Mouse (Mus musculus) forebrain, embryonic 16.5 days (tissue): Measurements from ENCODE around the gene Atxn3. TPM values are rescaled to one million over a fixed set of nuclear protein-coding genes. Genes with fewer than 3 reads are reported as not detected.

Source experiments
- ATAC-seq: fragments of 200-750 bp; cut with Nextera tagmentation; 2 replicates; pipeline ENCODE4 v1.8.0; 2017; ENCODE audit warnings: mild to moderate bottlenecking, moderate library complexity
- H3K27ac ChIP-seq: fragments of 300-500 bp; sonication (generic); 2 replicates; pipeline ENCODE4 v1.5.1; 2014; ENCODE audit warnings: low read length, control low read depth
- H3K27me3 ChIP-seq: fragments of 300-500 bp; sonication (generic); replicated peaks from 2 replicates; pipeline ENCODE4 v1.6.1; 2014; ENCODE audit warnings: low read length; ENCODE audit not compliant: control insufficient read depth, insufficient read depth
- H3K36me3 ChIP-seq: fragments of 300-500 bp; sonication (generic); 2 replicates; pipeline ENCODE4 v1.6.1; 2014; ENCODE audit not compliant: control insufficient read depth, insufficient read depth
- H3K4me1 ChIP-seq: fragments of 300-500 bp; sonication (generic); replicated peaks from 2 replicates; pipeline ENCODE4 v1.6.1; 2014; ENCODE audit warnings: low read length; ENCODE audit not compliant: control insufficient read depth, insufficient read depth
- H3K4me2 ChIP-seq: fragments of 300-500 bp; sonication (generic); 2 replicates; pipeline ENCODE4 v1.6.1; 2014; ENCODE audit warnings: mild to moderate bottlenecking, low read length, control low read depth
- H3K4me3 ChIP-seq: fragments of 300-500 bp; sonication (generic); replicated peaks from 2 replicates; pipeline ENCODE4 v1.5.1; 2014; ENCODE audit warnings: mild to moderate bottlenecking, low read length, control low read depth
- H3K9ac ChIP-seq: fragments of 300-500 bp; sonication (generic); replicated peaks from 2 replicates; pipeline ENCODE4 v1.6.1; 2014; ENCODE audit warnings: low read depth, low read length, control low read depth
- H3K9me3 ChIP-seq: fragments of 300-500 bp; sonication (generic); 2 replicates; pipeline ENCODE4 v1.6.1; 2016; ENCODE audit warnings: low read length; ENCODE audit not compliant: control insufficient read depth
- WGBS: fragments of 180-500 bp; shearing (Covaris S2); extraction: QIAGEN DNeasy Blood & Tissue Kit; methylation state at CpG from one replicate; pipeline ENCODE4 v1.1.7; 2014; 5-methylcytosine and 5-hydroxymethylcytosine counted together
- polyA plus RNA-seq: library from polyadenylated mRNA; unstranded; fragments of >200 nt; fragmentation: Nextera tagmentation; extraction: Ambion mirVana; gene quantifications from 2 replicates; pipeline ENCODE4 v1.2.1, GENCODE M21; 2015

The Atxn3 gene
- polyA plus RNA-seq, 1 experiment from 2014 or later = 14.3 TPM

GRCm38 (mm10) chr12:101979213-101979750 lies 21.2 kb upstream of the Atxn3 start:
- WGBS = 91% methylated on average over 8 of the region's 8 CpGs
- no peak overlapping the region for H3K27ac ChIP-seq
- peaks cover 20% of the 10 kb centered on the region for H3K4me1 ChIP-seq
- H3K9ac ChIP-seq = no peak overlapping the region
- ATAC-seq = no peak
- H3K36me3 ChIP-seq = 0 out of 2 replicates have a peak, but pooled peaks cover 3% of the 10 kb centered on the region
- no peaks in the 10 kb centered on the region for H3K9me3 ChIP-seq
- no peak overlapping the region for H3K4me2 ChIP-seq
- H3K4me3 ChIP-seq = no peak overlapping the region
- no peaks in the 10 kb centered on the region for H3K27me3 ChIP-seq

- no peak overlapping the region for H3K4me3 ChIP-seq
- H3K36me3 ChIP-seq = no peaks in the 10 kb centered on the region
- no peak overlapping the region for H3K9ac ChIP-seq
- H3K9me3 ChIP-seq = no peaks in the 10 kb centered on the region
- H3K27me3 ChIP-seq = no peaks in the 10 kb centered on the region
- no peak overlapping the region for H3K27ac ChIP-seq
- H3K4me1 ChIP-seq = peaks cover 21% of the 10 kb centered on the region
- ATAC-seq = no peak
- no peak overlapping the region for H3K4me2 ChIP-seq
- 96% methylated on average over 1 of the region's 1 CpGs for WGBS
Measured at GRCm38 (mm10) chr12:101978588-101978987, 20.5 kb upstream of the Atxn3 start.

DNA sequence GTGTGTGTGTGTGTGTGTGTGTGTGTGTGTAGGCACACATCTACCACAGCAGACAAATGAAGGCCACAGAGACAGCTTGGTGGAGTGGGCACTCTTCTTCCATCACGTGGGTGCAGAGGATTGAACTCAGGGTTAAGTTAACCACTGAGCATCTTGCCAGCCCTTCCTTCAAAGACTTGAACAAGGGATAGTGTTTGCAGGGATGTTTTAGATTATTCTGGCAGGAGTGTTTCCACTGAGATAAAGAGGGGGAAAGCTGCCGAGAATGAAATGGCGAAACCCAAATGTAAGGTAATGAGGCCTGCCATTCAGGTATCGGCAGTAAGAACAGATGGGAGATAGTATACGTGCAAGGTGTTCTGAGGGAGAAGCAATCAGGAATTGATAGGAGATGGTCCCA lies 20.1 kb upstream of the Atxn3 start:
- no peak for ATAC-seq
- 94% methylated on average over 5 of the region's 5 CpGs for WGBS

GRCm38 (mm10) chr12:101977404-101977915 lies 19.4 kb upstream of the Atxn3 start:
- no peak for ATAC-seq
- Histone ChIP-seq H3K4me1 (peaks cover 21% of the 10 kb centered on the region), H3K9ac (no peak overlapping the region), H3K4me2 (peak overlapping the region; percentile 75), H3K4me3 (no peak overlapping the region), H3K36me3 (no peaks in the 10 kb centered on the region), H3K9me3 (no peaks in the 10 kb centered on the region), H3K27ac (no peak overlapping the region), H3K27me3 (no peaks in the 10 kb centered on the region)
- WGBS = 90% methylated on average over 10 of the region's 10 CpGs

More for the DNA sequence above, 20.1 kb upstream of the Atxn3 start:
- Histone ChIP-seq H3K4me3 (no peak overlapping the region), H3K27me3 (no peaks in the 10 kb centered on the region), H3K27ac (no peak overlapping the region), H3K9me3 (no peaks in the 10 kb centered on the region), H3K4me1 (peaks cover 21% of the 10 kb centered on the region), H3K9ac (no peak overlapping the region), H3K36me3 (no peaks in the 10 kb centered on the region), H3K4me2 (no peak overlapping the region)

- H3K4me3 ChIP-seq = peak overlapping the region; percentile 99
- H3K4me2 ChIP-seq = peak overlapping the region; percentile 75
- 11% methylated on average over 13 of the region's 13 CpGs for WGBS
- no peaks in the 10 kb centered on the region for H3K27me3 ChIP-seq
- no peaks in the 10 kb centered on the region for H3K9me3 ChIP-seq
- peaks cover 21% of the 10 kb centered on the region for H3K4me1 ChIP-seq
- peak overlapping the region; percentile 98 for H3K9ac ChIP-seq
- ATAC-seq = no peak
- H3K27ac ChIP-seq = peak overlapping the region; percentile 91
- H3K36me3 ChIP-seq = no peaks in the 10 kb centered on the region
Measured at GRCm38 (mm10) chr12:101976651-101977403, 18.8 kb upstream of the Atxn3 start.

GRCm38 (mm10) chr12:101975601-101976571 lies 17.8 kb upstream of the Atxn3 start, which contains the start of gene Cpsf2:
Gene Cpsf2, plus strand, starts transcription at chr12:101975988.
- Histone ChIP-seq H3K36me3 (no peaks in the 10 kb centered on the region), H3K9ac (peak within 1 kb of the TSS; percentile 98), H3K27me3 (no peaks in the 10 kb centered on the region), H3K4me1 (peaks cover 21% of the 10 kb centered on the region), H3K4me3 (peak within 1 kb of the TSS; percentile 99), H3K9me3 (no peaks in the 10 kb centered on the region), H3K27ac (peak within 1 kb of the TSS; percentile 91), H3K4me2 (peak within 1 kb of the TSS; percentile 75)
- ATAC-seq = peak; percentile 98
- WGBS = under 1% methylated on average over 77 of the region's 77 CpGs

- under 1% methylated on average over 23 of the region's 23 CpGs for WGBS
- Histone ChIP-seq H3K27ac (peak overlapping the region; percentile 91), H3K9me3 (no peaks in the 10 kb centered on the region), H3K4me3 (peak overlapping the region; percentile 99), H3K4me2 (peak overlapping the region; percentile 64), H3K36me3 (no peaks in the 10 kb centered on the region), H3K9ac (peak overlapping the region; percentile 98), H3K27me3 (no peaks in the 10 kb centered on the region), H3K4me1 (peaks cover 21% of the 10 kb centered on the region)
- ATAC-seq = peak; percentile 50
Measured at GRCm38 (mm10) chr12:101975167-101975600, 17.1 kb upstream of the Atxn3 start.

DNA sequence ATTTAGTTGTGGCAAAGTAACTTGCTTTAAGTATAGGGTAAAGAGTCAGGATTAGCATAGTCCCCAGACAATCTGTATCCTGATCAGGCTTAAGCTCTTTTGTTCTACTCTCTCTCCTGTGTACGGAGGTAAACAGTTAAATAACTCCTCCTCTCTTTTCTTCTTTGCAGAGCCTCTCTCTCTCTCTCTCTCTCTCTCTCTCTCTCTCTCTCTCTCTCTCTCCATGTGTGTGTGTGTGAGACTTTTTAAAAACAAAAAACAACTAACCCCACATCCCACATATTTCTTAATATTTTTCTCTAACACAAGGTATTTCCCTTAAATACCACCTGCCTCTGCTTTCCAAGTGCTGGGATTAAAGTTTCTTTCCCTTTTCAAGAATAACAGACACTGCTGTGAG lies 16.5 kb upstream of the Atxn3 start:
- no peak for ATAC-seq
- 0% methylated on average over 1 of the region's 1 CpGs for WGBS
- Histone ChIP-seq H3K9me3 (no peaks in the 10 kb centered on the region), H3K27me3 (no peaks in the 10 kb centered on the region), H3K36me3 (no peaks in the 10 kb centered on the region), H3K4me1 (peaks cover 21% of the 10 kb centered on the region), H3K4me3 (peak overlapping the region; percentile 99), H3K4me2 (peak overlapping the region; percentile 64), H3K9ac (peak overlapping the region; percentile 98; the same call in 1 of the 2 replicates), H3K27ac (no peak overlapping the region)
